Mouse (Mus musculus) spleen, adult 18-20 months (tissue): ENCODE data around the gene Adgrg6.

Experiments used
- DNase-seq, 2 experiments: peaks; one replicate each; pipeline ENCODE4 v3.0.0; 2022; ENCODE audit warnings: mixed read lengths in 2 of 2

Adgrg6 gene

DNA sequence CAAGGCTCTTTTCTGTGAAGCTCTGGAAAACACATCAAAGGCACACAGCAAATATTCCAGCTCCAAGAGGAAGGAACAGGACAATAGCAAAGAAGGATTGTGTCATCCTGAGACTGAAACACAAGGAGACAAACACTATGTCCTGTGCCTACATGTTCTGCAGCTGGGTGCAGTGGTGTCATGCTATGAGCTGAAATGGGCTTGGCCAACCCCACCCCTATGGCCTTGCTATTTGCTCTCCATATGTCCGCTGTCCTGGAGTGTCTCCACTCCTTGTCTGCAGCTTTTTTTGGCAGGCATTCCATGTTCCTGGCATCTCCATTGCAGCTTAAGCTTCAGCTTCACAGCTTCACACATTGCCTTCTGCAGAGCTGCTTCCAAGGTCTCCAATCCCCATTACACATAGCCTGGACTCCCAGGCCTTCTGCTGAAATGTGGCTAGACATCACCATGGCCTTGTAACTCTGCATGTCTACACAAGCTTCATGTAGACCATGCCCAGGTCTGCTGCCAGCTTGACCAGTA lies 180.3 kb downstream of the Adgrg6 start:
- DNase-seq: no peak

DNA sequence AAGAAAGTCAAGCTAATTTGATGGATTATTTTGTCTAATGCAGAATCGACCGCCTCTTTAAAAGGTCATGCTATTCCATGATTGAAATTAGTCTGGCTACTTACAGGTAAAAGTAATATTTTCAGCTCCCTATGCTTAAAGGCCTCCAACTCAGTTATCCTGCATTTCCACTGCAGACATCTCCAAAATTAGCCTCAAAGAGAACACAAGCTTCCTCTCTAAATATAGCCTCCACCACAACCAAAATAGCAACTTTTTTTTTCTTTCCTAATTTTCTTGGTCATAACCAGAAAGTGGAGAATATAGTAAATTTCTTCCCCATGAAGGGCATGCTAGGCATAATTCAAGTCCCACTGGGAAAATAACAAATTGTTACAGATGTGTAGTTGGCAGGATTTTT lies 182.2 kb downstream of the Adgrg6 start:
- DNase-seq: no peak

DNA sequence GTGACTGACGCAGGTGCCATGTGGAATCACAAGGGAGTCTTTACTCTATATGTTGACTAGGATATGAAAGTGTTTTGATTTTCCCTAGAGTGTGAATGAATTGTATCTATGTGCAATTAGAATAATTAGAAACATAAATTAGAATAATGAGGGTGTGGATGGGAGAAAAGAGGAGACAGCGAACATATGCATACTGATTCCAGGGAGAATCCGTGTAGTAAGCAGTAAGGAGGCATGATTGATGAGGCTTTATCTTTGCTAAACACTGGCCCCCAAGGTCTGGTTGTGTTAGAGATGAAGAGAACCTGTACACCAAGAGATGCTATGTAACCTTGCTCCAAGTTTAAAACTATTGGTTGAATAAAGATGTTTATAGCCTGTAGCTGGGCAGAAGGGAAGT lies 187.2 kb downstream of the Adgrg6 start:
- DNase-seq: no peak
